ENCODE assay signal across 9 mouse cellular contexts in the genomic region with DNA sequence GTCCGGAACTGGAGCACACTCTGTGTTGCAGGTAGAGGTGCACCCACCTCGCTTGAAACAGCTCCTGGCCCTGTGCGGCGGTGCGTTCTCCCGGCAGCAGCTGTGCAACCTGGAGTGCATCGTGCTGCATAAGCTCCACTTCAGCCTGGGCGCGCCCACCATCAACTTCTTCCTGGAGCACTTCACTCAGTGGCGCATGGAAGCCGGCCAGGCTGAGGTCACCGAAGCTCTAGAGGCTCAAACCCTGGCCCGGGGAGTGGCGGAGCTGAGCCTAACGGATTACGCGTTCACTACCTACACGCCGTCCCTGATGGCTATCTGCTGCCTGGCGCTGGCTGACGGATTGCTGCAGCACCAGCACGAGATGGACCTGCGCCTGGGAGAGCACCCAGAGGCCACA. TPM values are rescaled to one million over a fixed set of nuclear protein-coding genes. Genes with fewer than 3 reads are reported as not detected.
DNase-seq lines count a peak whose midpoint lies in the region; ATAC-seq lines count a peak whose summit lies in the region.
"Had no signal": no experiment of that assay in that cellular context is flagged by ENCODE, and none has a peak within 500 bp of the region (broad histone marks: within the 10 kb centered on the region; RNA-seq: fewer than 3 reads in every experiment).

No protein-coding gene starts in this region.

- H3K4me1 ChIP-seq in heart, embryonic 10.5 days = peaks cover 49% of the 10 kb centered on the region
- H3K4me1 ChIP-seq in hindbrain, embryonic 12.5 days = peaks cover 52% of the 10 kb centered on the region
- H3K4me1 ChIP-seq in midbrain, embryonic 10.5 days = peaks cover 63% of the 10 kb centered on the region

- H3K27me3 ChIP-seq in heart, embryonic 10.5 days (ENCODE audit: insufficient read depth, poor library complexity, severe bottlenecking) = peaks cover 93% of the 10 kb centered on the region
- peaks cover 89% of the 10 kb centered on the region for H3K27me3 ChIP-seq in hindbrain, embryonic 12.5 days
- H3K27me3 ChIP-seq in midbrain, embryonic 10.5 days (ENCODE audit: low read depth, poor library complexity, severe bottlenecking) = peaks cover 95% of the 10 kb centered on the region

- H3K9me3 ChIP-seq in heart, embryonic 10.5 days = no peaks in the 10 kb centered on the region
- no peaks in the 10 kb centered on the region for H3K9me3 ChIP-seq in hindbrain, embryonic 12.5 days (replicated peaks)
- H3K9me3 ChIP-seq in midbrain, embryonic 10.5 days (replicated peaks) = no peaks in the 10 kb centered on the region

- H3K36me3 ChIP-seq in heart, embryonic 10.5 days = no peaks in the 10 kb centered on the region
- no peaks in the 10 kb centered on the region for H3K36me3 ChIP-seq in hindbrain, embryonic 12.5 days
- no peaks in the 10 kb centered on the region for H3K36me3 ChIP-seq in midbrain, embryonic 10.5 days

- peak overlapping the region; percentile 63 for H3K4me3 ChIP-seq in heart, embryonic 10.5 days
- no peak overlapping the region for H3K4me3 ChIP-seq in hindbrain, embryonic 12.5 days
- peak overlapping the region; percentile 26 for H3K4me3 ChIP-seq in midbrain, embryonic 10.5 days

- no peak overlapping the region for H3K27ac ChIP-seq in heart, embryonic 10.5 days
- H3K27ac ChIP-seq in hindbrain, embryonic 12.5 days = no peak overlapping the region
- no peak overlapping the region for H3K27ac ChIP-seq in midbrain, embryonic 10.5 days (replicated peaks)

- no peak for ATAC-seq in hindbrain, embryonic 12.5 days (ENCODE audit: low FRiP score)

- no peak overlapping the region for H3K9ac ChIP-seq in hindbrain, embryonic 12.5 days

- intact Hi-C loops in heart, postnatal 36 days (cut with DNase I) = loop anchor here (2.0 to 5.0 kb wide), 2 partner anchors 45 to 62 kb away; a partner anchor contains a TSS

- WGBS in heart, embryonic 10.5 days = under 1% methylated on average over 23 of the region's 23 CpGs
- under 1% methylated on average over 23 of the region's 23 CpGs for WGBS in hindbrain, embryonic 12.5 days
- whole genome bisulfite sequencing in midbrain, embryonic 10.5 days = 1% methylated on average over 23 of the region's 23 CpGs

- DNase-seq in heart, embryonic 10.5 days (ENCODE audit: low spot score) = peak; percentile 76
- no peak for DNase-seq in heart, postnatal 36 days
- peak; percentile 53 for DNase-seq in ZHBTc4 (ENCODE audit: low read depth, low spot score)
- DNase-seq in midbrain, embryonic 10.5 days (ENCODE audit: low spot score) = peak; percentile 46
- no peak for DNase-seq in yolk sac, embryonic 10.5 days (ENCODE audit: low spot score)
- no peak for DNase-seq in T-cell, adult 2 months (ENCODE audit: low spot score)
- no peak for DNase-seq in frontal cortex, adult 2 months (ENCODE audit: extremely low spot score in 1 of 2, low spot score in 1 of 2)

- H3K4me2 ChIP-seq in hindbrain, embryonic 12.5 days (replicated peaks) = peak overlapping the region; percentile 26

RNA-seq across cellular contexts. Expression of a gene that starts 1.9 kb away (rescaled TPM):
- 0.10 TPM in 1 of 2 replicates, not detected in the other for polyA plus RNA-seq in heart, embryonic 10.5 days (2016; fragmentation: Nextera tagmentation; extraction: Ambion mirVana)
- under 1 TPM; 0.19 to 0.67 TPM for total RNA-seq in heart, postnatal 36 days (2021)
- polyA plus RNA-seq in hindbrain, embryonic 12.5 days (2016; fragmentation: Nextera tagmentation; extraction: Ambion mirVana) = 2.8 and 3.7 TPM in 2 replicates
- 0.21 and 0.79 TPM in 2 replicates for polyA plus RNA-seq in midbrain, embryonic 10.5 days (2016; fragmentation: Nextera tagmentation; extraction: Ambion mirVana)
- 2.6 and 2.9 TPM in 2 replicates for polyA plus RNA-seq in frontal cortex, adult 2 months (2012; rRNA removed)

RNA-seq across cellular contexts. Expression of a gene that starts 4.1 kb away (rescaled TPM):
- 0.13 TPM in 1 of 2 replicates, not detected in the other for polyA plus RNA-seq in heart, embryonic 10.5 days (2016; fragmentation: Nextera tagmentation; extraction: Ambion mirVana)
- not detected for total RNA-seq in heart, postnatal 36 days (2021)
- polyA plus RNA-seq in hindbrain, embryonic 12.5 days (2016; fragmentation: Nextera tagmentation; extraction: Ambion mirVana) = 1.6 and 1.7 TPM in 2 replicates
- polyA plus RNA-seq in midbrain, embryonic 10.5 days (2016; fragmentation: Nextera tagmentation; extraction: Ambion mirVana) = 0.25 TPM in 1 of 2 replicates, not detected in the other
- polyA plus RNA-seq in frontal cortex, adult 2 months (2012; rRNA removed) = 0.19 and 0.26 TPM in 2 replicates
- total RNA-seq: CH12.LX had no signal

RNA-seq across cellular contexts. Expression of a gene that starts 45.4 kb away (rescaled TPM):
- polyA plus RNA-seq in heart, embryonic 10.5 days (2016; fragmentation: Nextera tagmentation; extraction: Ambion mirVana) = not detected in 2 replicates
- not detected for total RNA-seq in heart, postnatal 36 days (2021)
- polyA plus RNA-seq in hindbrain, embryonic 12.5 days (2016; fragmentation: Nextera tagmentation; extraction: Ambion mirVana) = 0.68 and 2.1 TPM in 2 replicates
- polyA plus RNA-seq in midbrain, embryonic 10.5 days (2016; fragmentation: Nextera tagmentation; extraction: Ambion mirVana) = 0.17 TPM in 1 of 2 replicates, not detected in the other
- 0.06 and 0.19 TPM in 2 replicates for polyA plus RNA-seq in frontal cortex, adult 2 months (2012; rRNA removed)
- total RNA-seq: CH12.LX had no signal

RNA-seq across cellular contexts. Expression of a gene that starts 56.7 kb away (rescaled TPM):
- polyA plus RNA-seq in heart, embryonic 10.5 days (2016; fragmentation: Nextera tagmentation; extraction: Ambion mirVana) = 124 and 134 TPM in 2 replicates
- total RNA-seq in heart, postnatal 36 days (2021) = 10 to 100 TPM; 34.5 to 37.7 TPM
- 110 and 116 TPM in 2 replicates for polyA plus RNA-seq in hindbrain, embryonic 12.5 days (2016; fragmentation: Nextera tagmentation; extraction: Ambion mirVana)
- polyA plus RNA-seq in midbrain, embryonic 10.5 days (2016; fragmentation: Nextera tagmentation; extraction: Ambion mirVana) = 104 and 109 TPM in 2 replicates
- 12.8 and 13.4 TPM in 2 replicates for polyA plus RNA-seq in frontal cortex, adult 2 months (2012; rRNA removed)
- total RNA-seq: CH12.LX had no signal

Comparison
In these comparisons a context has a peak if more than half of its experiments do, and no peak if none do; other contexts are left out.
1. DNase-seq: peak in heart, embryonic 10.5 days (single experiment), ZHBTc4 (single experiment) and midbrain, embryonic 10.5 days (single experiment); none in heart, postnatal 36 days (0 of 2), yolk sac, embryonic 10.5 days (single experiment), T-cell, adult 2 months (single experiment) and frontal cortex, adult 2 months (0 of 2).